Mouse (Mus musculus): ENCODE results near the gene Dnmbp.

Gene Dnmbp

GRCm38 (mm10) chr19:43875996-43876395 is 64.0 kb downstream of the Dnmbp start:
- peak; percentile 45 for DNase-seq

GRCm38 (mm10) chr19:43874351-43874750 is 65.6 kb downstream of the Dnmbp start:
- DNase-seq: no peak

- no peak for DNase-seq
These were observed 69.6 kb downstream of the Dnmbp start for GRCm38 (mm10) chr19:43870418-43870817.

GRCm38 (mm10) chr19:43857347-43857746 is 82.6 kb downstream of the Dnmbp start:
- DNase-seq: no peak

GRCm38 (mm10) chr19:43852837-43853545 is 87.0 kb downstream of the Dnmbp start:
- no peak for DNase-seq

GRCm38 (mm10) chr19:43851996-43852630 is 87.9 kb downstream of the Dnmbp start:
- DNase-seq: no peak

GRCm38 (mm10) chr19:43850026-43850425 is 90.0 kb downstream of the Dnmbp start:
- no peak for DNase-seq

GRCm38 (mm10) chr19:43847966-43848365 is 92.0 kb downstream of the Dnmbp start:
- no peak for DNase-seq

- no peak for DNase-seq
These were observed 92.9 kb downstream of the Dnmbp start for GRCm38 (mm10) chr19:43847056-43847455.

- no peak for DNase-seq
These were observed 94.6 kb downstream of the Dnmbp start for GRCm38 (mm10) chr19:43845331-43845908.

GRCm38 (mm10) chr19:43843184-43843583 is 96.8 kb downstream of the Dnmbp start:
- DNase-seq: no peak

- peak; percentile 89 for DNase-seq
These were observed 107.4 kb downstream of the Dnmbp start for GRCm38 (mm10) chr19:43832425-43833069.

- no peak for DNase-seq
These were observed 113.1 kb downstream of the Dnmbp start for GRCm38 (mm10) chr19:43826855-43827254.

GRCm38 (mm10) chr19:43815661-43816414 is 124.2 kb downstream of the Dnmbp start:
- DNase-seq: peak; percentile 32

GRCm38 (mm10) chr19:43813315-43813714 is 126.7 kb downstream of the Dnmbp start:
- DNase-seq: no peak

GRCm38 (mm10) chr19:43811419-43811818 is 128.6 kb downstream of the Dnmbp start:
- DNase-seq: no peak

GRCm38 (mm10) chr19:43809331-43809730 is 130.7 kb downstream of the Dnmbp start:
- DNase-seq: no peak

- no peak for DNase-seq
These were observed 136.1 kb downstream of the Dnmbp start for GRCm38 (mm10) chr19:43803866-43804265.

GRCm38 (mm10) chr19:43801427-43802051 is 138.5 kb downstream of the Dnmbp start:
- DNase-seq: no peak

GRCm38 (mm10) chr19:43797216-43797615 is 142.8 kb downstream of the Dnmbp start:
- DNase-seq: no peak

All from right cerebral cortex, postnatal 4 days (tissue).